Mouse (Mus musculus): ENCODE measurements around the gene Ackr3. TPM values are rescaled to one million over a fixed set of nuclear protein-coding genes. Genes with fewer than 3 reads are reported as not detected.

Gene Ackr3
- total RNA-seq, 2 experiments from 2014 or later = 7.3 to 9.0 TPM

GRCm38 (mm10) chr1:90203341-90203740, 439 bp upstream of the Ackr3 start:
- DNase-seq = no peak
- intact Hi-C loops (cut with DNase I) = no loop called here

GRCm38 (mm10) chr1:90204821-90205220, 1.0 kb downstream of the Ackr3 start:
- no peak for DNase-seq
- intact Hi-C loops (cut with DNase I) = loop anchor here (2.0 to 5.0 kb wide), 2 partner anchors 143 to 384 kb away; no protein-coding TSS in a partner anchor

- DNase-seq = peak; percentile 56
- intact Hi-C loops (cut with DNase I) = loop anchor here (2.0 to 5.0 kb wide), 2 partner anchors 143 to 384 kb away; no protein-coding TSS in a partner anchor
Measured at GRCm38 (mm10) chr1:90205223-90205622, 1.4 kb downstream of the Ackr3 start.

- intact Hi-C loops (cut with DNase I) = loop anchor here (5.0 kb wide), 1 partner anchor 144 kb away; no protein-coding TSS in a partner anchor
Measured at GRCm38 (mm10) chr1:90206684-90207083, 2.9 kb downstream of the Ackr3 start.

DNA sequence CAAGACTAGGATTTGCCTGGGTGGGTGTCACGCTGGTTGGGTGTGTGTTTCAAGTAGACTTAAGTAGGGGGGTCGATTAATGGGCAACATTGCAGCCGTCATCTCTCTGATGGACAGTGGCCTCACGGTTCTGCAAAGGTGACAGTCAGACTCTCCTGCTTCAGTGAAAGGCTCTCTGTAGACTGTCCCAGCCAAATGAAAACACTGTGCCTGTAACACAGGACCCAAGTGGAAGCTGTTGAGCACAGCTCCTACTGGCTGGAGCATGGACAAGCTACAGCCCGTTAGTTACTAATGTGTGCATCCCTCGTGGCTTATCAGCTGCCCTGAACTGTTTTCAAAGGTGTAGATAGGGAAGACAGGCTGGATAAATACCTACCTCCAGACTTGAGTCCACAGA, 3.5 kb downstream of the Ackr3 start:
- intact Hi-C loops (cut with DNase I) = loop anchor here (5.0 kb wide), 1 partner anchor 145 kb away; no protein-coding TSS in a partner anchor
- no peak for DNase-seq

More at GRCm38 (mm10) chr1:90206684-90207083, 2.9 kb downstream of the Ackr3 start:
- no peak for DNase-seq

GRCm38 (mm10) chr1:90207739-90208502, 4.1 kb downstream of the Ackr3 start:
- intact Hi-C loops (cut with DNase I) = loop anchor here (5.0 kb wide), 1 partner anchor 146 kb away; no protein-coding TSS in a partner anchor
- no peak for DNase-seq

DNA sequence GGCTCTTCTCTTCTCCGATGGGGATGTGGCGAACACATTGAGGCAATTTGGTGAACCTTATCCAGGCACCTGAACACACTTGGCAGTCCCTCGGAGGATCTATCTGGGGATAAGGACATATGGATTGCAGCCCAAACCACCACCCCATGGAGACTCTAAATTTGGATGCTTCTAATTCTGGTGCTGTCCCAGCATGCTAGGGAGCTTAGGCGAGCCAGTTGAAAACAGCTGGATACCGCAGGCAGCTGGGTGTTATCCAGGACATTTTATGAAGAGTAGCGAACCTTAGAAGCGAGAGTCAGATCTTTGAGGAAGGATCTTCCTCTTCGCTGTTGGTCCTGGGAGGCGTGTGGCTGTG, 4.7 kb downstream of the Ackr3 start:
- intact Hi-C loops (cut with DNase I) = loop anchor here (5.0 kb wide), 1 partner anchor 146 kb away; no protein-coding TSS in a partner anchor
- DNase-seq = no peak

GRCm38 (mm10) chr1:90209069-90209468, 5.3 kb downstream of the Ackr3 start:
- intact Hi-C loops (cut with DNase I) = loop anchor here (5.0 kb wide), 1 partner anchor 147 kb away; no protein-coding TSS in a partner anchor
- DNase-seq = no peak

DNA sequence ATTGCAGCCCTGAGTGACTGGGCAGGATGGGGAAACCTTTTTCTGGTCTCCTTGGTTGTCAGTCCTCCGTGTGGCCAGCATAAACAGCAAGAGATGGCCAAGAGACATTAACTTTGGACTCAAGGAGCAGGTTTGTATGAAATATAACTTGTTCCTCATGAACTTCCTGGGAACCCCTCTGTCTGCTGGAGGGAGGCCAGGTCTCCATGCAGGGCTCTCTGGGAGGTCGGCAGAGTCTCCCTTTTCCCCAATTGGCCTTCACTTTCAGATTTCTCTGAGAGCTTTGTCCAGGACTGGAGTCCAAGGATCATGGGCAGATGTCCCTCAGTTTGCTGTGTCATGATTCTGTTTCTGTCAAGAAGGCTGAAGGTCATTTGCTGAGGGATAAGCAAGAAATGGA, 6.0 kb downstream of the Ackr3 start:
- intact Hi-C loops (cut with DNase I) = loop anchor here (5.0 kb wide), 1 partner anchor 147 kb away; no protein-coding TSS in a partner anchor
- DNase-seq = no peak

- no peak for DNase-seq
- intact Hi-C loops (cut with DNase I) = no loop called here
Measured at GRCm38 (mm10) chr1:90210346-90210745, 6.6 kb downstream of the Ackr3 start.

- intact Hi-C loops (cut with DNase I) = no loop called here
- peak; percentile 75 for DNase-seq
Measured at GRCm38 (mm10) chr1:90210761-90211160, 7.0 kb downstream of the Ackr3 start.

DNA sequence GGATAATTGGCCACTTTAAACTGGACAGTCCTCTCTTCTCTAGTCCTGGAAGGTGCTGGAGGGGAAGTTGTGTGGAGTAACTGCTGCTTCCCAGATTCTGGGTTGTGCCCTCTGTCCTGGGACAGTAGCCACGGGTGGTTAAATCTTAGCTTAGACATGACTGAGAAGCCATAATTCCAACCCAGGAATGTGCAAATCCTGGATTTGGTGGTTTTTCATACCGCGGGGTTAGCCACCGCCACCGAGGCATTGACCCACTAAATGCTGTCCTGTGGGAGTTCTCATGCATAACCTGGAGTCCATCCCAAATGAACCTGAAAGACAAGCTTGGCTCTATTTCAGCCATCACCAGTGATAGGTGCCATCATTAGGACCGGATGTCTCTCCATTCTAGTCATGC, 8.6 kb downstream of the Ackr3 start:
- intact Hi-C loops (cut with DNase I) = no loop called here
- no peak for DNase-seq

- intact Hi-C loops (cut with DNase I) = no loop called here
- peak; percentile 72 for DNase-seq
Measured at GRCm38 (mm10) chr1:90212901-90213300, 9.1 kb downstream of the Ackr3 start.

DNA sequence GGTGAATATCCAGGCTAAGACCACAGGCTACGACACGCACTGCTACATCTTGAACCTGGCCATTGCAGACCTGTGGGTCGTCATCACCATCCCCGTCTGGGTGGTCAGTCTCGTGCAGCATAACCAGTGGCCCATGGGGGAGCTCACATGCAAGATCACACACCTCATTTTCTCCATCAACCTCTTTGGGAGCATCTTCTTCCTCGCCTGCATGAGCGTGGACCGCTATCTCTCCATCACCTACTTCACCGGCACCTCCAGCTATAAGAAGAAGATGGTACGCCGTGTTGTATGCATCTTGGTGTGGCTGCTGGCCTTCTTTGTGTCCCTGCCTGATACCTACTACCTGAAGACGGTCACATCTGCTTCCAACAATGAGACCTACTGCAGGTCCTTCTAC, 10.2 kb downstream of the Ackr3 start:
- no peak for DNase-seq
- intact Hi-C loops (cut with DNase I) = no loop called here

GRCm38 (mm10) chr1:90214926-90215325, 11.1 kb downstream of the Ackr3 start:
- DNase-seq = peak; percentile 61
- intact Hi-C loops (cut with DNase I) = no loop called here

GRCm38 (mm10) chr1:90215881-90216280, 12.1 kb downstream of the Ackr3 start:
- DNase-seq = no peak
- intact Hi-C loops (cut with DNase I) = no loop called here

- no peak for DNase-seq
- intact Hi-C loops (cut with DNase I) = no loop called here
Measured at GRCm38 (mm10) chr1:90216395-90216794, 12.6 kb downstream of the Ackr3 start.

DNA sequence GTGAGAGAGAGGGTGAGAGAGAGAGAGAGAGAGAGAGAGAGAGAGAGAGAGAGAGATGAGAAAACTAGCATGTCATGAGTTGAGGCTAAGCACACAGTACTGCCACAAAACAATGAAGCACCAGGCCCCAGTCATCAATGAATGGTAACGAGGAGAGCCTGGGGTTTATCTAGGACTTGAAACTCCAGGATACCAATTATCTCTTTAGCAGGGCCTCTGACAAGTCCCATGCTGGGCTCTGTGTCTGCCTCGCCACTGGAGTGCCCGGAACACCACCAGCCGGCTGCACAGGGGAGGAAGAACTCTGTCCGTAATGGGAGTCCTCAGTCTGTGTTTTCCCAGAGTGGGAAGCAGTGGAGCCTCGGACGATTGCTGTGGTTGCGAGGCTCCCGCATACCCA, 16.5 kb downstream of the Ackr3 start:
- intact Hi-C loops (cut with DNase I) = no loop called here
- DNase-seq = no peak

DNA sequence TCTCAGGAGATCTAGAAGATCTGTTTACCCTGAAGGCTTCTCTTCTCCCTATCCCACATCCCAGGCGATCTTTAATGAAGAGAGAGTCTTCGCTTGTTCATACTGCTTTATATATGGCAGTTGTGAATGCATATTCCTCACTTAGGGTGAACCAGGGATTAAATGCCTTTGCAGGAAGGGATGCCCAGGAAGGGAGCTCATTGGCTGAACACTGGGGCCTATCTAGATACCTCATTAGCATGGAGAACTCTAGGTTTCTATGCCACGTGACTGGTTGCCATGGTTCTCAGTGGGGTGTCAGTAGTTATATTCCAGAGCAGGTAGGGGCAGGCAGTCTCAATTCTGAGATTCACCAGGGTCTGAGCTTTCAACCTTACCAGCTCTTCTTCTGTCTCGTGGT, 17.1 kb downstream of the Ackr3 start:
- intact Hi-C loops (cut with DNase I) = no loop called here
- DNase-seq = no peak

DNA sequence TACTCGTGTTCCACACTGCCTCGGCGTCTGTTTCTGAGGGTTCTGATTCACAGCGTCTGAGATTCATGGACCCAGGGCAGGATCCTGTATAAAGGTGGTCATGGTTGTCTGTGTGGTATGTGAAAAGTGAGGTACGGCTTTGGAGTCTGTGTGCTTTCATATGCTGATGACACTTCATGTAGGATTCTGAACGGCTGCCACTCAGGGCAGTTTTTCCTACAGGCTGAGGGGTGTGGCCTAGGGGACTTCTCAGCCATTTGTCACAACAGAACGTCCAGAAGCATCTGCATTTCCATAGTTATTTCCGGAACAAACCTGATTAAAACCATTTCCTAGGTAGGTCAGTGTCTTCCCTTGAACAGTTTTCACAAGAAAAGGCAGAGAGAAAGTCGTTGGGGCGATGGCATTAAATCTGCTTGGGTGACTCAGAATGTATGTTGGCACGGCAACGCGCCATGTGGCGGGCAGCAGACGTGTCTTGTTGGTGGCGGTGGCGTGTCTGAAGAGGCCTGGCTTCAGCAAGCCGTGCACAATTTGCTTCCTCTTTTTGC, 18.1 kb downstream of the Ackr3 start:
- intact Hi-C loops (cut with DNase I) = no loop called here
- peak; percentile 85 for DNase-seq

GRCm38 (mm10) chr1:90222427-90222901, 18.7 kb downstream of the Ackr3 start:
- intact Hi-C loops (cut with DNase I) = no loop called here
- DNase-seq = peak; percentile 48

DNA sequence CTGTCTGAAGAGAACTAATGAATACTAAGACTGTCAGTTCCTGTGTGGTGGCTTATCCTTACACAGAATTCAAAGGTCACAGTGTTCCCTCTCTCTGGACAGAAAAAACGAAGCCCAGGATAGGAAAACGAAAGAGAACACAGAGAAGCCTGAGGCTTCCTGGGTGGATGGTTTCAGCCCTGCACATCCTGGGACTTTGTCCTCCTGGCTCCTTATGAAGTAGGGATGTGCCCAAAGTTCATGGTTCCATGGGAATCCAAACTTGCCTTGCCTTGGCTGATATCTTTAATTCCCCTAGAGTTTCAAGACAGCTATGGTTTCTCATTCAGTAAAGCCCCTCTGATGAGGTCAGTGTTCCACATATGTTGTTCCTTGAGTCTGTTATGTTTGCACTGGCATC, 19.2 kb downstream of the Ackr3 start:
- intact Hi-C loops (cut with DNase I) = no loop called here
- DNase-seq = no peak
